Mouse (Mus musculus) testis, adult 2 months (tissue): ENCODE measurements at regions not wholly inside any gene's neighbourhood (a gene's known extent, or its start where the extent isn't known, plus 50 kb on each side); places are given as distances from the start of the nearest gene placed in this dataset.

Source experiments
- CTCF ChIP-seq: fragments of 200-500 bp; IDR thresholded peaks from 2 replicates; pipeline ENCODE4 v1.5.1; 2012; ENCODE audit warnings: low read depth, mild to moderate bottlenecking, inconsistent platforms, low read length, moderate library complexity; ENCODE audit not compliant: control insufficient read depth, insufficient read depth, insufficient replicate concordance
- POLR2A ChIP-seq: fragments of 200-500 bp; IDR thresholded peaks from 2 replicates; pipeline ENCODE4 v1.6.1; 2012; ENCODE audit warnings: low read depth, mild to moderate bottlenecking, inconsistent platforms, low read length, moderate library complexity; ENCODE audit not compliant: control insufficient read depth

- TF ChIP-seq CTCF (no peak), POLR2A (no peak)
Measured at GRCm38 (mm10) chr7:128842561-128842960, 97.8 kb downstream of the Sec23ip start.
